Mouse (Mus musculus) erythroblast, embryonic 14.5 days (primary cell): ENCODE measurements at regions not wholly inside any gene's neighbourhood (a gene's known extent, or its start where the extent isn't known, plus 50 kb on each side); places are given as distances from the start of the nearest gene placed in this dataset.

Experiments
- GATA1 ChIP-seq: IDR thresholded peaks from 2 replicates; pipeline ENCODE4 v1.6.1; 2012; ENCODE audit warnings: low read length, inconsistent platforms, mixed read lengths
- TAL1 ChIP-seq: IDR thresholded peaks from 3 replicates; pipeline ENCODE4 v1.6.1; 2012; ENCODE audit warnings: low read length, inconsistent platforms, mixed read lengths

DNA sequence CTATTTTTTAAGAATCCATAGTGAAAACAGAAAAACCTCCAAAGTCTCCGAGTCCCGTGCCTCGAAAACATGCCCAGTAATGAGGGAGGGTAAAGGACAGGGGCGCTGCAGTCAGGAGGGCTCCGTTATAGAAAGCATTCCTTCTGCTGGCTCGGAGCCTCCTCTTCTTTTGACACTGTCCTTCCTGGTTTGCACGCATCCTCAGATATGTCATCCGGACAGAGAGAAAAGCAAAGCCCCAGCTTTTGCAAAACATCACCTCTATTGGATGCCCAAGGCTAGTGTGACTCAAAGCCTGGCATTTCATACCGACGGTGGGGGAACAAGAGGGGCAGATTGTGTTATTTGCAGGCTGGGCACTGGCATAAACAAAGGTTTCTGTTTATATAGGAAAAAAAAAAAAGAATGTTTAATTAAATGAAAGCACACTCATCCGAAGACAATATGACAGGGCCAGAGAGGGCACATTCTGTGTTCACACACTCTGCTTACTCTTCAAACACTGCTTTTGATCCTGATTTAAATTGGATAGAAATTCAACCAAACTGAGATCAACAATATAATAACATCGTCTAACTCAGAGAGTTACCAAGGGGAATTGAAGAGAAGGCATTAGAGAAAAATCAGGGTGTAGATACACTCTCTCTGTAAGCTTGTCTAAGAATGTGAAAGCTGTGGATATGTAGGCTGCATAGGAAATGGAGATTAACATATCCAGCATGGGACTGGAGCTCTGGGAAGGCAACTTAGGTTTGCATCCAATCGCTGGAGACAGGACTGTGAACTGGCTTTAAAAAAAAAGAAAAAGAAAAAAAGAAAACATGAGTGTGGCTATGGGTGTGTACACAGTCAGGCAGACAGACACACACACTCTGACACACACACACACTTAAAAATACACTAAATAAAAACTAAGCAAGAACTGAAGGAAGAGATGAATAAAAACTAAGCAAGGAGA lies 688.7 kb upstream of the Ptbp2 start:
- TF ChIP-seq GATA1 = no peak
- TF ChIP-seq TAL1 = no peak
